Mouse (Mus musculus): ENCODE results near the gene Gm45234. TPM values are rescaled to one million over a fixed set of nuclear protein-coding genes. Genes with fewer than 3 reads are reported as not detected.
"Not testable (repeated sequence)": the region's sequence is repeated elsewhere in the genome, so short reads cannot be mapped to it uniquely, and the experiment has no call there.

Gm45234 gene
- polyA plus RNA-seq (2012; fragmentation: generic; extraction: Trizol): not detected

GRCm38 (mm10) chr6:124755831-124756595 is at the start of gene Gm45234, which contains the start of gene Atn1:
Gm45234 (minus strand) TSS chr6:124756021.
Atn1 (minus strand) TSS chr6:124756524.
- H3ac ChIP-seq (ENCODE audit: control insufficient read depth, insufficient read length): peak within 1 kb of the TSS; percentile 95
- H3K79me2 ChIP-seq (ENCODE audit: control insufficient read depth, insufficient read depth): peaks cover 49% of the 10 kb centered on the region
- peak within 1 kb of the TSS; percentile 87 for H3K4me2 ChIP-seq (ENCODE audit: low read depth)
- H3K27me3 ChIP-seq (ENCODE audit: control insufficient read depth, insufficient read depth, insufficient read length): no peaks in the 10 kb centered on the region
- TF ChIP-seq POLR2A (IDR thresholded peaks at IDR 0.05; ENCODE audit: insufficient read length, low read depth) (peak; percentile 51), MYOG (IDR thresholded peaks at IDR 0.05; ENCODE audit: control insufficient read depth in 1 of 3, insufficient read depth in 1 of 3, insufficient read length in 2 of 3, low read depth in 2 of 3) (no peak), POLR2AphosphoS2 (IDR thresholded peaks at IDR 0.05; ENCODE audit: insufficient read length, low read depth) (peak; percentile 14)
- H3K36me3 ChIP-seq (ENCODE audit: control insufficient read depth, insufficient read depth): peaks cover 6% of the 10 kb centered on the region
- H3K4me3 ChIP-seq: peak within 1 kb of the TSS; percentile 36

DNA sequence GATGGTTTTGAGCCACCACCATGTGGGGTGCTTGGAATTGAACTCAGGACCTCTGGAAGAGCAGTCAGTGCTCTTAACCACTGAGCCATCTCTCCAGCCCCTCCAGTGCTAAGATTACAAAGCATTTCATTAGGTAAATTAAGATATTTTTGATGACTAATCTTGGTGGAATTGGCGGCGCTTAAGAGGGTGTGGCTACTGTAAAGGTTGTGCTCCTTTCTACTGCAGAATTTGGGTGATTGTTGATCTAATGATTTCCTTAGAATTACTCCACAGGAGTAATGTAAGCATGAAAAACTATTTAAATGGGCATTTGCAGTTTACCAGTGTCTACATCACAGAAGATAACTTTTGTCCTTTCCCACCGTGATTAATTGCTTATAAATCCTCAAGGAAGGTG is 48.5 kb upstream of the Gm45234 start:
- H3K36me3 ChIP-seq (ENCODE audit: control insufficient read depth, insufficient read depth): no peaks in the 10 kb centered on the region
- no peaks in the 10 kb centered on the region for H3K27me3 ChIP-seq (ENCODE audit: control insufficient read depth, insufficient read depth, insufficient read length)
- peak overlapping the region; percentile 9 for H3K4me3 ChIP-seq
- H3K79me2 ChIP-seq (ENCODE audit: control insufficient read depth, insufficient read depth): no peaks in the 10 kb centered on the region
- H3ac ChIP-seq (ENCODE audit: control insufficient read depth, insufficient read length): no peak overlapping the region
- TF ChIP-seq REST (IDR thresholded peaks at IDR 0.05; ENCODE audit: insufficient read depth, insufficient read length) (no peak), MYOG (IDR thresholded peaks at IDR 0.05; ENCODE audit: control insufficient read depth in 1 of 3, insufficient read depth in 1 of 3, insufficient read length in 2 of 3, low read depth in 2 of 3) (no peak), MYOD1 (IDR thresholded peaks at IDR 0.05; ENCODE audit: control insufficient read depth in 1 of 3, insufficient read length in 2 of 3, low read depth in 2 of 3) (no peak), SRF (IDR thresholded peaks at IDR 0.05; ENCODE audit: control insufficient read depth, insufficient read length, low read depth) (no peak), TCF3 (IDR thresholded peaks at IDR 0.05; ENCODE audit: insufficient read length, low read depth) (no peak)
- H3K4me2 ChIP-seq (ENCODE audit: low read depth): peak overlapping the region; percentile 92

- not testable (repeated sequence) for H3K79me2 ChIP-seq (ENCODE audit: control insufficient read depth, insufficient read depth); H3K27me3 ChIP-seq (ENCODE audit: control insufficient read depth, insufficient read depth, insufficient read length); H3K36me3 ChIP-seq (ENCODE audit: control insufficient read depth, insufficient read depth); H3K4me3 ChIP-seq; H3ac ChIP-seq (ENCODE audit: control insufficient read depth, insufficient read length); H3K4me2 ChIP-seq (ENCODE audit: low read depth)
Measured at GRCm38 (mm10) chr6:124803691-124804090, 47.9 kb upstream of the Gm45234 start.

DNA sequence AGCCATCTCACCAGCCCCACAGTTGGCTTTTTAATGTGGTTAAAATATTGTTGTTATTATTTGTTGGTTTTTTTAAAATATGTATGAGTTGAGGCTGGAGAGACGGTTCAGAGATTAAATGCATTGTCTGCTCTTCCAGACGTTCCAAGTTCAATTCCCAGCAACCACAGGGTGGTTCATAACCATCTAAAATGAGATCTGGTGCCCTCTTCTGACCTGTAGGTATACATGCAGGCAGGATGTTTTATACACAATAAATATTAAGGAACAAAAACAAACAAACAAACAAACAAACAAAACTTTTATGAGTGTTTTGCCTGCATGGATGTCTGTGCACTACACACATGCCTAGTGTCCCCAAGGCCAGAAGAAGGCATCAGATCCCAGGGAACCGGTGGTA is 47.2 kb upstream of the Gm45234 start:
- TF ChIP-seq CEBPB (IDR thresholded peaks at IDR 0.05; ENCODE audit: insufficient read depth, poor library complexity, severe bottlenecking) (no peak), MYOD1 (IDR thresholded peaks at IDR 0.05; ENCODE audit: control insufficient read depth in 1 of 3, insufficient read length in 2 of 3, low read depth in 2 of 3) (no peak), E2F4 (IDR thresholded peaks at IDR 0.05; ENCODE audit: insufficient read depth) (no peak), MAX (IDR thresholded peaks at IDR 0.05; ENCODE audit: low read depth) (no peak), POLR2AphosphoS2 (IDR thresholded peaks at IDR 0.05; ENCODE audit: insufficient read length, low read depth) (no peak), POLR2A (IDR thresholded peaks at IDR 0.05; ENCODE audit: insufficient read length, low read depth) (no peak), SRF (IDR thresholded peaks at IDR 0.05; ENCODE audit: control insufficient read depth, insufficient read length, low read depth) (no peak)
- Histone ChIP-seq H3K4me2 (ENCODE audit: low read depth) (no peak overlapping the region), H3K27me3 (ENCODE audit: control insufficient read depth, insufficient read depth, insufficient read length) (no peaks in the 10 kb centered on the region), H3K36me3 (ENCODE audit: control insufficient read depth, insufficient read depth) (no peaks in the 10 kb centered on the region), H3ac (ENCODE audit: control insufficient read depth, insufficient read length) (no peak overlapping the region), H3K4me3 (no peak overlapping the region), H3K79me2 (ENCODE audit: control insufficient read depth, insufficient read depth) (no peaks in the 10 kb centered on the region)

- H3K4me2 ChIP-seq (ENCODE audit: low read depth); H3ac ChIP-seq (ENCODE audit: control insufficient read depth, insufficient read length); H3K27me3 ChIP-seq (ENCODE audit: control insufficient read depth, insufficient read depth, insufficient read length); H3K4me3 ChIP-seq; H3K36me3 ChIP-seq (ENCODE audit: control insufficient read depth, insufficient read depth); H3K79me2 ChIP-seq (ENCODE audit: control insufficient read depth, insufficient read depth): not testable (repeated sequence)
Measured at GRCm38 (mm10) chr6:124802400-124802799, 46.6 kb upstream of the Gm45234 start.

DNA sequence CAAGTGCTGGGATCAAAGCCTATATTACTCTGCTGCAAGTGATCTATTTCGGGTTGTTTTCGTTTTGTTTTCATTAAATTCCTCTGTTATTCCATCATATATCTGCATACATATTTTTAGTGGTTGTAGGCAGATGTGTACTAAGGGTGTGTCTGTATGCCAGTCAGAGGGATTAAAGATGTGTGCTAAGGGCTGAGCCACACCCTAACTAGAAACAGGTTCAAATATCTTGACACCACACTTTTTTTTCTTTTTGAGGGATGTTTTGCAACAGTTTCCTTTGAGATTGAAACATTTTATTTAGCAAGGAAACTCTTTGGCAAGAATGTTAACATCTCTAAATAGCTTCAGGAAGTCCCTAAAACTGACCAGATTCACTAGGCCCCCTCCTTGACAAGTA is 40.4 kb upstream of the Gm45234 start:
- 0 out of 2 replicates have a peak, but pooled peaks have one; percentile 54 for TF ChIP-seq CEBPB (IDR thresholded peaks at IDR 0.05; ENCODE audit: insufficient read depth, poor library complexity, severe bottlenecking)
- TF ChIP-seq TCF3 (IDR thresholded peaks at IDR 0.05; ENCODE audit: insufficient read length, low read depth): no peak
- H3ac ChIP-seq (ENCODE audit: control insufficient read depth, insufficient read length): no peak overlapping the region
- no peaks in the 10 kb centered on the region for H3K36me3 ChIP-seq (ENCODE audit: control insufficient read depth, insufficient read depth)
- H3K27me3 ChIP-seq (ENCODE audit: control insufficient read depth, insufficient read depth, insufficient read length): no peaks in the 10 kb centered on the region
- no peak overlapping the region for H3K4me3 ChIP-seq
- H3K4me2 ChIP-seq (ENCODE audit: low read depth): peak overlapping the region; percentile 12
- no peaks in the 10 kb centered on the region for H3K79me2 ChIP-seq (ENCODE audit: control insufficient read depth, insufficient read depth)

Data from myocyte (in vitro differentiated cells).